Mouse (Mus musculus) small intestine, adult 10 weeks (tissue): Measurements from ENCODE around the gene Cldn14. TPM values are rescaled to one million over a fixed set of nuclear protein-coding genes. Genes with fewer than 3 reads are reported as not detected.

ENCODE experiments used
- polyA plus RNA-seq: library from polyadenylated mRNA; stranded (reverse); fragments of 350-450 nt; fragmentation: Illumina TruSeq; extraction: RNeasy Lipid Tissue Mini Kit (QIAGEN cat#74804); gene quantifications from one replicate; pipeline ENCODE4 v1.2.3, GENCODE M21; 2014; ENCODE audit warnings: low replicate concordance

Gene Cldn14
- polyA plus RNA-seq = not detected

GRCm38 (mm10) chr16:94008737-94009136, at the start of gene Cldn14:
Cldn14 (minus strand) TSS chr16:94008837.

GRCm38 (mm10) chr16:93883423-93884085, 125.1 kb downstream of the Cldn14 start, which contains the start of gene Chaf1b:
Chaf1b (plus strand) TSS chr16:93883901.

Other genes starting within 250 kb of the Cldn14 start
- 105 TPM for gene Morc3, start 176.7 kb downstream of the Cldn14 start, polyA plus RNA-seq
- gene Chaf1b, start 124.9 kb downstream of the Cldn14 start, polyA plus RNA-seq = 1.7 TPM
- gene Sim2, start 76.1 kb upstream of the Cldn14 start, polyA plus RNA-seq = not detected